Mouse (Mus musculus): ENCODE measurements at regions not wholly inside any gene's neighbourhood (a gene's known extent, or its start where the extent isn't known, plus 50 kb on each side); places are given as distances from the start of the nearest gene placed in this dataset.

DNA sequence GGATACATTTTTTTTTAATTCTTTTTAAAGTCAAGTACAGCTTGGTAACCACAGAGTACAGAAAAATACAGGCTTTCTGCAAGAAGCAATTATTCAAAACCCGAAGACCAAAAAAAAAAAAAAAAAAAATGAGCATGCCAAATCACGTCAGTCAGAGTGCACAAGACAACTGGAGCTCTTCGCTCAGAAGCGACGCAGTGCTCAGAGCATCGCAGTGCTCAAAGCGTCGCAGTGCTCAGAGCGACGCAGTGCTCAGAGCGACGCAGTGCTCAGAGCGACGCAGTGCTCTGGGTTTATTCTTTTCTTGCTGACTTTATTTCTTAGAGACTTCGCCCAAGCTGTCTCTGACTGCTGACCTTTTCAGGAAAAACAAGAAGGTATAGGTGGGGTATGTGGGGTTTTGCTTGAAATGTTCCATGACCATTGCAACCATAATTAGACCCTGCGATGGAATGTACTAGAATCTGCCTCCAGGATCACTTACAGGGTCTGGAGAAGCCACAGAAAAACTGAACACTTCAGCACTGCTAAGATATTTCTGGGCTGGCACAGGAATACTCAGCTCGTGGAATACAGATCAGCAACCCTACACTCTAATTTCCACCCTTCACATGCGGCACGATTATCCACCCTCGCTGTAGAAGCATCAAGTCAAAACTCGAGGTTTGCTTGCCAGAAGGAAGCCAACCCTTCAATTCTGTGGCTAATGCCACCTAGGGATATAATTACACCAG is 384.3 kb downstream of the Wdr11 start:
- TF ChIP-seq CTCF (IDR thresholded peaks at IDR 0.05; ENCODE audit: insufficient read depth, low read depth, low read length) (no peak), POLR2A (IDR thresholded peaks at IDR 0.05; ENCODE audit: insufficient read depth, low read depth, low read length) (no peak)

All from olfactory bulb, adult 2 months (tissue).